Mouse (Mus musculus) heart, postnatal 36 days (tissue): ENCODE data around the gene Gcnt3. TPM values are rescaled to one million over a fixed set of nuclear protein-coding genes. Genes with fewer than 3 reads are reported as not detected.

Experiments used
- DNase-seq, 2 experiments: peaks; one replicate each; pipeline ENCODE4 v3.0.0; 2021 to 2022
- intact Hi-C: fragments of 180-260 bp; cut with DNase I; formaldehyde crosslinking; loops from one replicate; pipeline ENCODE4 v1.15.1; 2025
- total RNA-seq, 2 experiments: library from RNA; stranded (reverse); gene quantifications; 2 replicates each; pipeline ENCODE4 v1.2.3; 2021

Gcnt3 gene
- total RNA-seq, 2 experiments from 2014 or later: not detected

GRCm38 (mm10) chr9:70009754-70010304 is 28.1 kb downstream of the Gcnt3 start:
- no peak for DNase-seq
- intact Hi-C loops: loop anchor here (10.0 kb wide), 1 partner anchor 385 kb away; no protein-coding TSS in a partner anchor

- DNase-seq: no peak
- intact Hi-C loops: no loop called here
These were observed 30.2 kb downstream of the Gcnt3 start for GRCm38 (mm10) chr9:70007506-70008248.

GRCm38 (mm10) chr9:70006984-70007383 is 30.9 kb downstream of the Gcnt3 start:
- intact Hi-C loops: no loop called here
- no peak for DNase-seq

GRCm38 (mm10) chr9:70003516-70003915 is 34.4 kb downstream of the Gcnt3 start:
- intact Hi-C loops: no loop called here
- no peak for DNase-seq

GRCm38 (mm10) chr9:69999318-69999717 is 38.6 kb downstream of the Gcnt3 start:
- DNase-seq: no peak
- intact Hi-C loops: no loop called here

- no peak for DNase-seq
- intact Hi-C loops: no loop called here
These were observed 43.3 kb downstream of the Gcnt3 start for GRCm38 (mm10) chr9:69994547-69994946.

- intact Hi-C loops: no loop called here
- DNase-seq: no peak
These were observed 44.4 kb downstream of the Gcnt3 start for GRCm38 (mm10) chr9:69993479-69993878.

GRCm38 (mm10) chr9:69992841-69993277 is 45.0 kb downstream of the Gcnt3 start:
- DNase-seq: peak in 1 of 2 experiments; percentile 22
- intact Hi-C loops: no loop called here

- intact Hi-C loops: loop anchor here (1.0 kb wide), 1 partner anchor 22 kb away; the partner anchor contains the start of gene Gtf2a2
These were observed 47.5 kb downstream of the Gcnt3 start for GRCm38 (mm10) chr9:69990346-69990745.

GRCm38 (mm10) chr9:69989303-69990121 is 48.4 kb downstream of the Gcnt3 start, which contains the start of gene Bnip2:
Gene Bnip2, plus strand, starts transcription at chr9:69989466.
- DNase-seq: peak; percentile 96 to 97
- intact Hi-C loops: loop anchor here (1.0 to 5.0 kb wide), 2 partner anchors 23 to 482 kb away; partner anchors contain the start of gene Gtf2a2

More at GRCm38 (mm10) chr9:69990346-69990745, 47.5 kb downstream of the Gcnt3 start:
- DNase-seq: no peak

GRCm38 (mm10) chr9:69988706-69989302 is 49.1 kb downstream of the Gcnt3 start:
- intact Hi-C loops: loop anchor here (5.0 kb wide), 1 partner anchor 482 kb away; no protein-coding TSS in a partner anchor

GRCm38 (mm10) chr9:69987579-69987978 is 50.3 kb downstream of the Gcnt3 start:
- DNase-seq: peak; percentile 67 to 70

More at GRCm38 (mm10) chr9:69988706-69989302, 49.1 kb downstream of the Gcnt3 start:
- no peak for DNase-seq

GRCm38 (mm10) chr9:69986571-69986970 is 51.3 kb downstream of the Gcnt3 start:
- intact Hi-C loops: loop anchor here (5.0 kb wide), 1 partner anchor 479 kb away; no protein-coding TSS in a partner anchor
- DNase-seq: no peak

More at GRCm38 (mm10) chr9:69987579-69987978, 50.3 kb downstream of the Gcnt3 start:
- intact Hi-C loops: loop anchor here (1.0 to 5.0 kb wide), 3 partner anchors 38 to 480 kb away; no protein-coding TSS in a partner anchor

- intact Hi-C loops: loop anchor here (5.0 kb wide), 1 partner anchor 479 kb away; no protein-coding TSS in a partner anchor
- DNase-seq: no peak
These were observed 51.8 kb downstream of the Gcnt3 start for GRCm38 (mm10) chr9:69986063-69986462.

GRCm38 (mm10) chr9:69985526-69985925 is 52.4 kb downstream of the Gcnt3 start:
- no peak for DNase-seq
- intact Hi-C loops: loop anchor here (5.0 kb wide), 1 partner anchor 478 kb away; no protein-coding TSS in a partner anchor

Other genes with a start within 250 kb of the Gcnt3 start
- gene Bnip2, start 48.6 kb downstream of the Gcnt3 start, total RNA-seq: 100 to 1,000 TPM in 1 of 2 experiments, 10 to 100 TPM in 1; 88.7 to 105 TPM
- gene Gtf2a2, start 25.5 kb downstream of the Gcnt3 start, total RNA-seq: 10 to 100 TPM; 56.6 to 58.5 TPM
- gene Fam81a, start 104.5 kb upstream of the Gcnt3 start, total RNA-seq: 10 to 100 TPM; 32.8 to 37.8 TPM
- 10 to 100 TPM in 1 of 2 experiments, 1 to 10 TPM in 1; 8.6 to 10.2 TPM for gene Myo1e, start 169.3 kb upstream of the Gcnt3 start, total RNA-seq